Mouse (Mus musculus) CD4-positive, CD25-positive, alpha-beta regulatory T cell, adult 4 months (primary cell): ENCODE data around the gene Gm20738. TPM values are rescaled to one million over a fixed set of nuclear protein-coding genes. Genes with fewer than 3 reads are reported as not detected.
"Not testable (repeated sequence)": the region's sequence is repeated elsewhere in the genome, so short reads cannot be mapped to it uniquely, and the experiment has no call there.

Experiments
- ATAC-seq: one replicate; pipeline ENCODE4 v1.8.0; 2017
- polyA plus RNA-seq, 2 experiments: library from polyadenylated mRNA; unstranded; fragments of 100-300 nt; shearing (Covaris generic); gene quantifications; one replicate each; pipeline ENCODE4 v1.2.1; 2017

Gm20738 gene
- not detected for polyA plus RNA-seq

DNA sequence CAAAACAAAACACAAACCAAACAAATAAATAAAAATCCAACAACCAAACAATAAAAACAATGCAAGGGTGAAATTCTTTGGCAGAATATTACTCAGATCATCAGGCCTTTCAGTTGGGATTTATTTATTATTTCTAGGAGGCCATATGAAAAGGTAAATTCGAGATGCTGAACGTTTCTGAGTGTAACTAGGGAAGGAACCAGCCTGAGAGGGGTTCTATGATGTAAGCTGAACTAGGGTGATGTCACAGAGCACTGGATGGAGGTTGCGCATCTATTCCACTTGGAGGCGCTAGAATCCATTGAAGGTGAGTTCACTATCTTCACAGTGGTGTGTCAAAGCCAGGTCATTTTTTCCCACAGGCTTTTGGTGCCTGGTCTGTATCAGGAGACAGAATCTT lies at the start of gene Gm20738:
TSS of gene Gm20738 (plus strand) at position 301 of the 400 bp plus-strand sequence.
- ATAC-seq: not testable (repeated sequence)
